Mouse (Mus musculus) intestine, postnatal 0 days (tissue): ENCODE data around the gene Slc44a4. TPM values are rescaled to one million over a fixed set of nuclear protein-coding genes. Genes with fewer than 3 reads are reported as not detected.
"Not testable (repeated sequence)": the region's sequence is repeated elsewhere in the genome, so short reads cannot be mapped to it uniquely, and the experiment has no call there.

Source experiments
- ATAC-seq: fragments of 200-750 bp; cut with Nextera tagmentation; 2 replicates; pipeline ENCODE4 v1.8.0; 2017; ENCODE audit warnings: mild to moderate bottlenecking, moderate TSS enrichment, moderate library complexity
- H3K27ac ChIP-seq: fragments of 300-500 bp; sonication (generic); 2 replicates; pipeline ENCODE4 v1.5.1; 2014; ENCODE audit warnings: mild to moderate bottlenecking, low read depth, low read length, moderate library complexity
- H3K27me3 ChIP-seq: fragments of 300-500 bp; sonication (generic); replicated peaks from 2 replicates; pipeline ENCODE4 v1.6.1; 2014; ENCODE audit warnings: low read length, mixed read lengths; ENCODE audit not compliant: control insufficient read depth, insufficient read depth
- H3K36me3 ChIP-seq: fragments of 300-500 bp; sonication (generic); 2 replicates; pipeline ENCODE4 v1.6.1; 2014; ENCODE audit warnings: mild to moderate bottlenecking, moderate library complexity; ENCODE audit not compliant: control insufficient read depth, insufficient read depth
- H3K4me1 ChIP-seq: fragments of 300-500 bp; sonication (generic); replicated peaks from 2 replicates; pipeline ENCODE4 v1.6.1; 2014; ENCODE audit warnings: antibody characterized with exemption, low read length, mixed read lengths; ENCODE audit not compliant: control insufficient read depth, insufficient read depth
- H3K4me2 ChIP-seq: fragments of 300-500 bp; sonication (generic); replicated peaks from 2 replicates; pipeline ENCODE4 v1.6.1; 2014; ENCODE audit warnings: low read depth, mild to moderate bottlenecking, moderate library complexity
- H3K4me3 ChIP-seq: fragments of 300-500 bp; sonication (generic); 2 replicates; pipeline ENCODE4 v1.5.1; 2014; ENCODE audit warnings: low read depth, low read length
- H3K9ac ChIP-seq: fragments of 300-500 bp; sonication (generic); 2 replicates; pipeline ENCODE4 v1.6.1; 2014; ENCODE audit warnings: mild to moderate bottlenecking, low read depth, low read length
- H3K9me3 ChIP-seq: fragments of 300-500 bp; sonication (generic); 2 replicates; pipeline ENCODE4 v1.6.1; 2016; ENCODE audit warnings: mixed run types; ENCODE audit not compliant: control insufficient read depth
- CTCF ChIP-seq: sonication (generic); IDR thresholded peaks from 2 replicates; pipeline ENCODE4 v1.5.1; 2016; ENCODE audit warnings: low read depth, mild to moderate bottlenecking, control low read depth, antibody characterized with exemption, moderate library complexity
- WGBS: fragments of 180-500 bp; shearing (Covaris S2); extraction: QIAGEN DNeasy Blood & Tissue Kit; methylation state at CpG from one replicate; pipeline ENCODE4 v1.1.7; 2014; 5-methylcytosine and 5-hydroxymethylcytosine counted together
- polyA plus RNA-seq: library from polyadenylated mRNA; unstranded; fragments of >200 nt; fragmentation: Nextera tagmentation; extraction: Ambion mirVana; gene quantifications from 2 replicates; pipeline ENCODE4 v1.2.1, GENCODE M21; 2015

Slc44a4 gene
- polyA plus RNA-seq, 1 experiment from 2014 or later = 119 TPM

- Histone ChIP-seq H3K4me1 (0 out of 2 replicates have a peak, but pooled peaks cover 2% of the 10 kb centered on the region), H3K27ac (no peak overlapping the region; the same call in none of the 2 replicates), H3K4me3 (no peak overlapping the region), H3K4me2 (no peak overlapping the region), H3K9me3 (no peaks in the 10 kb centered on the region), H3K9ac (no peak overlapping the region), H3K27me3 (no peaks in the 10 kb centered on the region), H3K36me3 (no peaks in the 10 kb centered on the region)
- ATAC-seq = no peak
- no peak for TF ChIP-seq CTCF
Measured at GRCm38 (mm10) chr17:34960702-34961493, 46.6 kb downstream of the Slc44a4 start.

- ATAC-seq = no peak
- 53% methylated on average over 3 of the region's 3 CpGs for WGBS
- no peak overlapping the region; the same call in 1 of the 2 replicates for H3K27ac ChIP-seq
Measured at GRCm38 (mm10) chr17:34962125-34962524, 47.9 kb downstream of the Slc44a4 start.

GRCm38 (mm10) chr17:34962841-34963240 lies 48.6 kb downstream of the Slc44a4 start:
- Histone ChIP-seq H3K27ac (no peak overlapping the region), H3K4me1 (0 out of 2 replicates have a peak, but pooled peaks cover 2% of the 10 kb centered on the region), H3K4me2 (no peak overlapping the region), H3K27me3 (peaks cover 3% of the 10 kb centered on the region; the same call in 1 of the 2 replicates), H3K9ac (no peak overlapping the region), H3K4me3 (no peak overlapping the region), H3K9me3 (no peaks in the 10 kb centered on the region), H3K36me3 (no peaks in the 10 kb centered on the region)
- ATAC-seq = no peak
- 81% methylated on average over 1 of the region's 1 CpGs for WGBS
- TF ChIP-seq CTCF = no peak

More at GRCm38 (mm10) chr17:34962125-34962524, 47.9 kb downstream of the Slc44a4 start:
- Histone ChIP-seq H3K4me1 (0 out of 2 replicates have a peak, but pooled peaks cover 2% of the 10 kb centered on the region), H3K9me3 (no peaks in the 10 kb centered on the region), H3K27me3 (no peaks in the 10 kb centered on the region), H3K36me3 (no peaks in the 10 kb centered on the region), H3K4me2 (no peak overlapping the region), H3K9ac (no peak overlapping the region), H3K4me3 (no peak overlapping the region)
- TF ChIP-seq CTCF = no peak

- Histone ChIP-seq H3K4me1 (0 out of 2 replicates have a peak, but pooled peaks cover 2% of the 10 kb centered on the region), H3K9ac (no peak overlapping the region), H3K9me3 (no peaks in the 10 kb centered on the region), H3K36me3 (no peaks in the 10 kb centered on the region), H3K27ac (no peak overlapping the region; the same call in 1 of the 2 replicates), H3K4me2 (no peak overlapping the region), H3K4me3 (no peak overlapping the region), H3K27me3 (peaks cover 15% of the 10 kb centered on the region)
- no peak for TF ChIP-seq CTCF
- no peak for ATAC-seq
- WGBS = 26% methylated on average over 1 of the region's 1 CpGs
Measured at GRCm38 (mm10) chr17:34964640-34965049, 50.4 kb downstream of the Slc44a4 start.

- Histone ChIP-seq H3K27me3 (peaks cover 15% of the 10 kb centered on the region), H3K36me3 (no peaks in the 10 kb centered on the region), H3K9ac (no peak overlapping the region), H3K9me3 (no peaks in the 10 kb centered on the region), H3K4me3 (no peak overlapping the region), H3K4me1 (0 out of 2 replicates have a peak, but pooled peaks cover 2% of the 10 kb centered on the region), H3K27ac (no peak overlapping the region), H3K4me2 (no peak overlapping the region)
- 49% methylated on average over 5 of the region's 5 CpGs for WGBS
- TF ChIP-seq CTCF = no peak
- ATAC-seq = no peak
Measured at GRCm38 (mm10) chr17:34965627-34966026, 51.4 kb downstream of the Slc44a4 start.

GRCm38 (mm10) chr17:34969822-34970221 lies 55.6 kb downstream of the Slc44a4 start, which contains the start of gene Gm20481:
Gene Gm20481 (plus strand): TSS chr17:34969912.
- not testable (repeated sequence) for H3K4me1 ChIP-seq, H3K4me3 ChIP-seq, H3K9me3 ChIP-seq, H3K36me3 ChIP-seq, H3K4me2 ChIP-seq, ATAC-seq, H3K27ac ChIP-seq, H3K9ac ChIP-seq
- WGBS = 59% methylated on average over 6 of the region's 11 CpGs
- H3K27me3 ChIP-seq = peaks cover 15% of the 10 kb centered on the region

- H3K9me3 ChIP-seq, H3K4me1 ChIP-seq, H3K4me2 ChIP-seq, H3K27ac ChIP-seq, H3K9ac ChIP-seq, H3K36me3 ChIP-seq, H3K4me3 ChIP-seq, ATAC-seq: not testable (repeated sequence)
- H3K27me3 ChIP-seq = peaks cover 15% of the 10 kb centered on the region
- WGBS = 37% methylated on average over 18 of the region's 37 CpGs
Measured at GRCm38 (mm10) chr17:34970850-34971249, 56.6 kb downstream of the Slc44a4 start.

- not testable (repeated sequence) for H3K9ac ChIP-seq, H3K36me3 ChIP-seq, H3K27ac ChIP-seq, H3K4me1 ChIP-seq, H3K9me3 ChIP-seq
- Histone ChIP-seq H3K27me3 (peaks cover 15% of the 10 kb centered on the region), H3K4me3 (peak overlapping the region; percentile 28), H3K4me2 (peak overlapping the region; percentile 64)
- ATAC-seq = peak; percentile 48; the same call in 1 of the 2 replicates
- WGBS = 5% methylated on average over 19 of the region's 43 CpGs
Measured at GRCm38 (mm10) chr17:34971694-34972068, 57.4 kb downstream of the Slc44a4 start.
